Mouse (Mus musculus) forelimb bud, embryonic 11.5 days (tissue): ENCODE results near the gene Id1.

Experiments
- DNase-seq: peaks from one replicate; pipeline ENCODE4 v3.0.0-alpha.2; 2012; ENCODE audit warnings: low read depth, low spot score

Gene Id1

GRCm38 (mm10) chr2:152782656-152783055 is 46.6 kb downstream of the Id1 start:
- DNase-seq, result no peak

DNA sequence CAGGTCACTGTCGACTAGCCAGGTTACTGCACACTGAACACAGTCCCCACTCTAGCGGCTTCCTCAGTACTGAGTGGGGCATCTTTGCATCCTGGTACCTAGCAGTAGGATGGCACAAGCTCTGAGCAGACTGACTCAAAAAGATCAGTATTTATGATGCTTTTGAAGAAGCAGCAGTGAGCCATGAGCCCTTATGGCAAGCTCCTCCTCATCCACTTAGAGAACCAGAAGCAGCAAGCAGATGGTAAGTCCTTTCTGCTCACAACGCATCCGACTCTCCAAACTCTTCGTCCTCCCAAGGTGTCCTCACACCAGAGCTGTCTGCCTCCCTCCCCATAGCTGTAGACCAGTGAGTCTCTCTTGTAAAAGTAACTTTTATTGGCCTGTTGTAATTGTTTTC is 47.2 kb downstream of the Id1 start:
- DNase-seq, result no peak

DNA sequence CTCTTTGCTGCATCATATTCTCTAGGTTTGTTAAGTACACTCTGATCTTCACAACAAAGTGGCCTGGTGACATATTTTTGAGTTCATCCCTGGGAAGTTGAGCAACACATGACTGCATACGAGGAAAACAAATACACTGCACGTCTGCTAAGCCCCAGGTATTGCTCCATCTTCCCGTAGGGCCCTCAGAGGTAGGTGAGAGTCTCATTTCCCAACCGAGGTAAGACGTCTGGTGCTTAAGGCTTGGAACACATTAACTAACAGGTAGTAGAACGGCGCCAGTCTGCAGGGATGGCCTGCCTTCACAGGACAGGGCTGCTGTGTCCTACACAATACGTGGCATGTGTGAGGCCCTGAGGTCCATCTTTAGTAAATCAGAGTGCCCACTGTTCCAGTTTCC is 48.6 kb downstream of the Id1 start:
- DNase-seq, result no peak

DNA sequence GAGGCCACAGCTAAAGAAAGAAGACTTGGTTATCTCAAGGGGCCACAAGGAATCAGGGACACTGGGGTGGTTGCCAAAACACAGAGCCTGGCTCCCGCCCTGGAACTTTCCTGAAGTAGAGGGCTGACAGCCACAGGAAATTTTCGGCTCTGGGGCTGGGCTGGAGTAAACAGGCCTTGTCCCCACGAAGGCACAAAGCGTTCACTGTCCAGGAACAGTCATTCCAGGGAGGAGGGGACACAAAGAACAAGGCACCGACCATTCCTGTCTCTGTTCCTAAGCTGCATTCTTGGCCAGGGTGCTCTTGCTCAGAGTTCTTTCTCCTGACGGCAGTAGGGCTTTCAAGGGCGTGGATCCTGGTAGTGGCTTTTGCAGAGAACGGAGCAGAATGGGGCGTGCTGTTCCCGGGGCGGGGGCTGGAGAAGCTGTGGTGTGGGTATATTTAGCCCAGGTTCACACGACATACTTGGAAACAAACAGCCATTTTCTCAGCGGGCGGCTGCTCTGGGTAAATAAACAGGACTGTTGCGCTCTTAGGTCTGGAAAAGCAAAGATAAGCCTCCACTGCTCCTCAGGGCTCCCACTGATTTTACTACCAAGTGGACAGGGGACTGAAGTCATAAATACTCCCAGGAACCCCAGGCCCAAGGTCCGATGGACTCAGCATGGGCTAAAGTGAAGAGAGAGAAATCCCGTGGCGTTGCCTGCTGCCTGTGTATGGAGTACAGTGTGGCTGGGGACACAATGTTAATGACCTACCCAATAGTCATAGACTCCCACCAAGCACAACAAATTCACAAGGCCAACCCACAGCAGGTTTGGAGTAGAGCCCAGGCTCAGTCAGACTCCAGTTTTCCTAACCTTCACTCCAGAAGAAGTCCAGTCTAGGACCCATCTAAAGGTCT is 49.6 kb downstream of the Id1 start:
- DNase-seq, result no peak
